In genomic region chr4:26494262-26494661, GRCm38 (mm10) we compare ENCODE assay signal across 18 mouse cellular contexts.
DNase-seq lines count a peak whose midpoint lies in the region; ATAC-seq and TF ChIP-seq lines count a peak whose summit lies in the region.
"Had no signal": no experiment of that assay in that cellular context is flagged by ENCODE, and none has a peak within 500 bp of the region (broad histone marks: within the 10 kb centered on the region; RNA-seq: fewer than 3 reads in every experiment).

No protein-coding gene starts in this region.

- H3K9me3 ChIP-seq in hindbrain, embryonic 14.5 days (ENCODE audit: control insufficient read depth, low read length) = no peaks in the 10 kb centered on the region
- H3K9me3 ChIP-seq in hindbrain, embryonic 13.5 days = no peaks in the 10 kb centered on the region
- no peaks in the 10 kb centered on the region for H3K9me3 ChIP-seq in liver, postnatal 0 days (ENCODE audit: low read length)
- H3K9me3 ChIP-seq: midbrain, embryonic 12.5 days; stomach, embryonic 15.5 days had no signal

- no peak overlapping the region for H3K4me3 ChIP-seq in hindbrain, embryonic 14.5 days (replicated peaks; ENCODE audit: low read length)
- no peak overlapping the region for H3K4me3 ChIP-seq in hindbrain, embryonic 13.5 days
- H3K4me3 ChIP-seq in liver, postnatal 0 days (ENCODE audit: low read depth, low read length) = no peak overlapping the region
- H3K4me3 ChIP-seq: erythroblast, embryonic 14.5 days; midbrain, embryonic 12.5 days; stomach, embryonic 15.5 days had no signal

- no peak overlapping the region for H3K4me2 ChIP-seq in hindbrain, embryonic 14.5 days (replicated peaks)
- no peak overlapping the region for H3K4me2 ChIP-seq in hindbrain, embryonic 13.5 days
- H3K4me2 ChIP-seq in liver, postnatal 0 days (ENCODE audit: low read depth, low read length) = no peak overlapping the region
- H3K4me2 ChIP-seq: midbrain, embryonic 12.5 days; stomach, embryonic 15.5 days had no signal

- no peak for TF ChIP-seq EP300 in liver, postnatal 0 days (IDR thresholded peaks at IDR 0.05; ENCODE audit: low read depth)

- peak; percentile 40 for DNase-seq in cerebellum, adult 9-10 months
- no peak for DNase-seq in cerebellum, adult 11 months
- DNase-seq in hindbrain, embryonic 14.5 days (ENCODE audit: low spot score) = peak; percentile 33
- DNase-seq in liver, postnatal 0 days = no peak
- no peak for DNase-seq in liver
- peak; percentile 27 for DNase-seq in retina, embryonic 14.5 days (ENCODE audit: low spot score)
- DNase-seq in heart, adult 18-20 months = no peak
- DNase-seq: adrenal gland, postnatal 10 days; B cell, adult 2 months; gastrocnemius, postnatal 25 days; heart, postnatal 14 days; lung, adult 18-20 months; right cerebral cortex, postnatal 25 days had no signal

- no peak overlapping the region for H3K9ac ChIP-seq in hindbrain, embryonic 14.5 days
- H3K9ac ChIP-seq in hindbrain, embryonic 13.5 days = no peak overlapping the region
- H3K9ac ChIP-seq in liver, postnatal 0 days (replicated peaks) = no peak overlapping the region
- H3K9ac ChIP-seq: midbrain, embryonic 12.5 days; stomach, embryonic 15.5 days had no signal

- no peaks in the 10 kb centered on the region for H3K27me3 ChIP-seq in hindbrain, embryonic 14.5 days (ENCODE audit: control insufficient read depth, insufficient read depth, low read length)
- H3K27me3 ChIP-seq in hindbrain, embryonic 13.5 days = no peaks in the 10 kb centered on the region
- H3K27me3 ChIP-seq in liver, postnatal 0 days (ENCODE audit: insufficient read depth, low read length) = no peaks in the 10 kb centered on the region
- H3K27me3 ChIP-seq: midbrain, embryonic 12.5 days; Patski; stomach, embryonic 15.5 days had no signal

- no peaks in the 10 kb centered on the region for H3K36me3 ChIP-seq in hindbrain, embryonic 14.5 days (replicated peaks; ENCODE audit: control insufficient read depth, insufficient read depth)
- H3K36me3 ChIP-seq in hindbrain, embryonic 13.5 days = no peaks in the 10 kb centered on the region
- H3K36me3 ChIP-seq in liver, postnatal 0 days (replicated peaks; ENCODE audit: insufficient read depth, low read length) = no peaks in the 10 kb centered on the region
- H3K36me3 ChIP-seq: midbrain, embryonic 12.5 days; stomach, embryonic 15.5 days had no signal

- no peak for ATAC-seq in hindbrain, embryonic 14.5 days (ENCODE audit: low FRiP score)
- ATAC-seq in hindbrain, embryonic 13.5 days (ENCODE audit: low FRiP score) = no peak
- no peak for ATAC-seq in liver, postnatal 0 days
- ATAC-seq: Patski had no signal

- peak; percentile 42 for TF ChIP-seq CTCF in liver, postnatal 0 days (IDR thresholded peaks at IDR 0.05; ENCODE audit: low read depth)

- H3K4me1 ChIP-seq in hindbrain, embryonic 14.5 days (replicated peaks; ENCODE audit: control insufficient read depth, insufficient read depth, low read length) = no peaks in the 10 kb centered on the region
- H3K4me1 ChIP-seq in hindbrain, embryonic 13.5 days (replicated peaks) = no peaks in the 10 kb centered on the region
- H3K4me1 ChIP-seq in liver, postnatal 0 days (ENCODE audit: insufficient read depth) = no peaks in the 10 kb centered on the region
- H3K4me1 ChIP-seq: midbrain, embryonic 12.5 days; stomach, embryonic 15.5 days had no signal

- no peak overlapping the region for H3K27ac ChIP-seq in hindbrain, embryonic 14.5 days
- H3K27ac ChIP-seq in hindbrain, embryonic 13.5 days = no peak overlapping the region
- H3K27ac ChIP-seq in liver, postnatal 0 days (ENCODE audit: low read depth) = no peak overlapping the region
- H3K27ac ChIP-seq: midbrain, embryonic 12.5 days; stomach, embryonic 15.5 days had no signal

Comparison
In these comparisons a context has a peak if more than half of its experiments do, and no peak if none do; other contexts are left out.
1. DNase-seq: peak in cerebellum, adult 9-10 months (single experiment), hindbrain, embryonic 14.5 days (single experiment) and retina, embryonic 14.5 days (single experiment); none in cerebellum, adult 11 months (single experiment), liver, postnatal 0 days (single experiment), liver (single experiment) and heart, adult 18-20 months (0 of 2).